Mouse (Mus musculus) left cerebral cortex, postnatal 14 days (tissue): ENCODE results near the gene Pomt1. TPM values are rescaled to one million over a fixed set of nuclear protein-coding genes. Genes with fewer than 3 reads are reported as not detected.

ENCODE experiments used
- total RNA-seq, 2 experiments: library from RNA; stranded (reverse); gene quantifications; 2 replicates each; pipeline ENCODE4 v1.2.3; 2021

The Pomt1 gene
- total RNA-seq, 2 experiments from 2014 or later = 21.6 to 23.7 TPM

Other genes with a start within 250 kb of the Pomt1 start
- gene Fam78a, start 151.7 kb upstream of the Pomt1 start, total RNA-seq = 1 to 10 TPM; 3.4 to 4.2 TPM
- gene Plpp7, start 141.1 kb upstream of the Pomt1 start, total RNA-seq = 10 to 100 TPM; 24.5 to 28.5 TPM
- 100 to 1,000 TPM; 244 to 245 TPM for gene Prrc2b, start 85.5 kb upstream of the Pomt1 start, total RNA-seq
- 10 to 100 TPM; 57.5 to 64.7 TPM for gene Uck1, start 23.6 kb downstream of the Pomt1 start, total RNA-seq
- gene Golga2, start 50.8 kb downstream of the Pomt1 start, total RNA-seq = 10 to 100 TPM; 78.9 to 83.9 TPM
- gene Swi5, start 51.5 kb downstream of the Pomt1 start, total RNA-seq = 100 to 1,000 TPM; 204 to 219 TPM
- gene Ciz1, start 115.7 kb downstream of the Pomt1 start, total RNA-seq = 10 to 100 TPM; 69.5 to 79.0 TPM
- gene Dnm1, start 116.7 kb downstream of the Pomt1 start, total RNA-seq = 1,000 to 10,000 TPM; 1,093 to 1,153 TPM
- 100 to 1,000 TPM; 265 to 282 TPM for gene 1110008P14Rik, start 145.3 kb downstream of the Pomt1 start, total RNA-seq
- gene Lcn2, start 151.7 kb downstream of the Pomt1 start, total RNA-seq = 1 to 10 TPM; 1.5 to 2.6 TPM
- gene Ptges2, start 159.3 kb downstream of the Pomt1 start, total RNA-seq = 10 to 100 TPM; 43.5 to 48.3 TPM
- gene Naif1, start 213.9 kb downstream of the Pomt1 start, total RNA-seq = 1 to 10 TPM; 4.0 to 4.1 TPM
- 10 to 100 TPM; 52.1 to 55.4 TPM for gene Slc25a25, start 214.9 kb downstream of the Pomt1 start, total RNA-seq